Mouse (Mus musculus) myocyte (in vitro differentiated cells): ENCODE data around the gene Tmem43.

Experiments
- CEBPB ChIP-seq: IDR thresholded peaks from 2 replicates; pipeline ENCODE4 v1.6.1; 2011; ENCODE audit warnings: mild to moderate bottlenecking, moderate library complexity; ENCODE audit not compliant: poor library complexity, insufficient read depth, severe bottlenecking
- E2F4 ChIP-seq: IDR thresholded peaks from one replicate; pipeline ENCODE4 v1.6.1; 2011; ENCODE audit warnings: mild to moderate bottlenecking, control low read depth, moderate library complexity; ENCODE audit not compliant: insufficient read depth
- MAX ChIP-seq: IDR thresholded peaks from one replicate; pipeline ENCODE4 v1.6.1; 2011; ENCODE audit warnings: low read depth, mild to moderate bottlenecking, control low read depth
- MYOD1 ChIP-seq, 3 experiments: IDR thresholded peaks; one replicate each; pipeline ENCODE4 v1.6.1; 2011; ENCODE audit warnings: control low read depth in 2 of 3, low read depth in 2 of 3, mild to moderate bottlenecking in 2 of 3, moderate library complexity in 1 of 3; ENCODE audit not compliant: insufficient read length in 2 of 3, control insufficient read depth in 1 of 3
- MYOG ChIP-seq, 3 experiments: IDR thresholded peaks; one replicate each; pipeline ENCODE4 v1.6.1; 2011; ENCODE audit warnings: control low read depth in 2 of 3, low read depth in 2 of 3, mild to moderate bottlenecking in 2 of 3; ENCODE audit not compliant: insufficient read length in 2 of 3, control insufficient read depth in 1 of 3, insufficient read depth in 1 of 3
- POLR2A ChIP-seq: IDR thresholded peaks from one replicate; pipeline ENCODE4 v1.6.1; 2011; ENCODE audit warnings: low read depth, mild to moderate bottlenecking, control low read depth, moderate library complexity; ENCODE audit not compliant: insufficient read length
- POLR2AphosphoS2 ChIP-seq: IDR thresholded peaks from one replicate; pipeline ENCODE4 v1.6.1; 2011; ENCODE audit warnings: low read depth, control low read depth; ENCODE audit not compliant: insufficient read length
- TCF3 ChIP-seq: IDR thresholded peaks from one replicate; pipeline ENCODE4 v1.6.1; 2011; ENCODE audit warnings: low read depth, control low read depth; ENCODE audit not compliant: insufficient read length
- USF1 ChIP-seq: IDR thresholded peaks from one replicate; pipeline ENCODE4 v1.6.1; 2011; ENCODE audit warnings: low read depth, mild to moderate bottlenecking, control low read depth, moderate library complexity

DNA sequence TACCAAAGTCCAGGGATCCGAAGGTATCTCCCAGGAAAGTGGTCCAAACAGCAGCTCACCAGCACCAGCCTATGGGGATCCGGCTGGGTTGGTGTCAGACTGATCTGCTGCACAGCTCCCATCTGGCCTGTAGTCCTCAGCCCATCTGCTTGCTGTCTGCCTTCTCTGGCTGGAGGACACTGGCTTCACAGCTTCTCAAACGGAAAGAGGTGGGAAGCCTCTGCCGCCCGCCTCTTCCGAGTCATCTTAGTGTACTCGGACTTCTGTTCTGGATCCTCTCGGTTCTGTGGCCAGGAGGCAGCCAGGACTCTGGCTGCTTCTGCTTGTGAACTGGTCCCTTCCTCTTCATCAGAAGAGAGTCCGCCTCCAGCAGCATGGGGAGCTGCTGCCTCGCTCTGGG is 16.4 kb downstream of the Tmem43 start:
- TF ChIP-seq MAX (no peak), E2F4 (no peak), POLR2A (no peak), MYOG (IDR thresholded peaks at IDR 0.05; ENCODE audit: control insufficient read depth in 1 of 3, insufficient read depth in 1 of 3, insufficient read length in 2 of 3, low read depth in 2 of 3) (no peak), CEBPB (no peak), POLR2AphosphoS2 (no peak), TCF3 (no peak), MYOD1 (IDR thresholded peaks at IDR 0.05; ENCODE audit: control insufficient read depth in 1 of 3, insufficient read length in 2 of 3, low read depth in 2 of 3) (no peak), USF1 (no peak)
